Mouse (Mus musculus): Measurements from ENCODE around the gene Olfr1509.

DNA sequence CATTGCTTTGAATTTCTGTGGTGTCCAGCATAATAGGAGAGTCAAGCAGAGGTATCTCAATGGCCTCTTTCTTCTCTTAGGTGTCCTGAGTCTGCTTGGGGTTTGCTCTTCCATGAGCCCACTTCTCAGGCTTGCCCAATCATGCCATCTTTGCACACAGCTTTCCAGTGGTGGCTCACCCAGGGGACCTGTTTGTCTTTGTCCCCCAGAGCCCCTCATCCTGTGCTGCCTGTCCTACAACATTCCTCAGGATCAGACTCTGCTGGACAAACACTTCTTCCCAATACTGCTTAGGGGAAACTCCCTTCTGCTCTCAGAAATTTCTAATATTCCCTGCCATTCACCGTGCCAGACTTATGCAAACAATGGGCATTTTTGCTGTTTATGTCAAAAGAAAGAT is 22.9 kb downstream of the Olfr1509 start:
- TF ChIP-seq CTCF (conservative IDR thresholded peaks at IDR 0.05; ENCODE audit: low read length) (no peak), NANOG (IDR thresholded peaks at IDR 0.05; ENCODE audit: borderline replicate concordance, low read length) (no peak), POU5F1 (IDR thresholded peaks at IDR 0.05; ENCODE audit: borderline replicate concordance, low read length) (no peak)
